Mouse (Mus musculus) cerebellum, adult 9-11 months (tissue): Measurements from ENCODE around the gene Scn11a.

Source experiments
- DNase-seq: peaks from one replicate; pipeline ENCODE4 v3.0.0; 2022

Scn11a gene

DNA sequence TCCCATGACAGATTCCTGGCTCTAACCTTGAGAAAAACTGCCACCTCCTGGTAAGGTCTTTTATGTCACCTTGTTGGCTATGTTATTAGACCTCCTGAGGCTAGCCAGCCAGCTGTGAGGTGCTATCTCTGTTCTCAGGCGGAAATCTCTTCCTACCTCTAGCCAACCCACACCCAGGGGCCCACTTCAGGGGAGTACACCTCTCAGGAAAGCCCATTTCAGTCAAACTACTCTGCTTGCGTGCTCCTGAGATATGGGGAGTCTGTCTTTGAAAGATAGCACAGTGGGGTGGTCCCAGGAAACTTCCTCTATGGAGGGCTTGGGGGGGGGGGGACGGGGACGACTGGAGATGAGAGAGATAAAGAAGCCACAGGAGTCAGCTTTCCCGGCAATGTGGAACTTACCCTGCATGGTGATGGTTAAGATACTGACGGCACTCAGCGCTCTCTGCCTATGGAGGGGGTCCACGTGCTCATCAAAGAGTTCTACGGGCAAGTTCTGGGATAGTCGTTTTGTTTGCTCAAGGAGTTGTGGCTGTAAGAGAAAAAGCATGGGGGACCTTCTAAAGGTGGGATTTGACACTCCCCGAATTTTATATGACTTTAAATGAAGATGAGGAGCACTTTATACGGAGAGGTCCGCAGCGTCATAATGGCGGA is 29.9 kb downstream of the Scn11a start:
- DNase-seq, result no peak

DNA sequence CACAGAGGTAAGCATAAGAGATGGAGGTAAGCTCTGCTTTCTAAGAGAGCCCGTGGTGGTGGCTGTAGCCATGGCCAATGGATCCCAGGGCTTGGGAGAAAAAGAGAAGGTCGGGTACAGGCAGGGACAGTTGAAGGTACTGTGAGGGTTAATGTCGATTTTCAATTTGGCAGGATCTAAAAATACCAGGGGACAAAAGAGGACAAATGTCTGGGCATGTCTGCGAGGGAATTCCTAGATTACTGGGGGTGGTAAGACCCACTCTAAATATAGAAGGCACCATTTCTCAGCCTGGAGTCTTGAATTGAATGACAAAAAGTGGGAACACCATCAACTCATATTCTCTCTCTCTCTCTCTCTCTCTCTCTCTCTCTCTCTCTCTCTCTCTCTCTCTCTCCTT is 30.8 kb downstream of the Scn11a start:
- DNase-seq, result no peak

DNA sequence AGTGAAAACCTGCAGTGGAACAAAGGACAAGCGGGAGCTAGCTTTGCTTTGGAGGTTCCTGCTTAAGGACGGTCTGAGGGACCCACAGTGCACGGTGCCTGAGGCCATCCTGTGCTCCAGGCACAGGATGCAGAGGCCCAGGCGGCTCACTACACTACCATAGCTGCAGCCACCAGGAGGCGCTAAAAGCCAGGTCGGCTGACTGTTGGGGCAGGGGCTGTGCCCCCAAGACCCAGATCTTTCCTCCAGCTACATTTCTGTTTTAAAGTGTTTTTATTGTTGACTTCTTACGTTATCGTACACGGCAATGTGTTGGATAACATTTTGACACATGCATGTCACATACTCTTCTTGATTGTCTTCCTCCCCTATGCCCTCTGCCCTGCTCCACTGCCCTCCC is 32.8 kb downstream of the Scn11a start:
- no peak for DNase-seq

DNA sequence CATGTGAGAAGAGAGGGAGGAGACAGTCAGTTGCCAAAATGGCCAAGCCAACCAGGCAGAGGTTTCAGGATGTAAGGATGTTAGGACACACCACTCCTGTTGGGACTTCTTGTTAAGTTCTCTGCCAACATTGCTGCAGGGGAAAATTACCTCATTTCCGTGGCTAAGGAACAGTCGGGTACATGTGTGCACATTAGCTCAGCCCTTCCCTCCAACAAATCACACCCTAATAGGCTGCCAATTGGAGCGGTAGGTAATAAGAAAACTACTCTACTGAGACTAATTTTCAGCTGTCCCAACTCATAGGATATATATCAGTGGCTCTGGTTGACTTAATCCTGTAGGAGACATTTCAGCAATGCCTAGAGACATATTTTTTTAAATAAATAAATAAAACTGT is 44.4 kb downstream of the Scn11a start:
- DNase-seq, result no peak

GRCm38 (mm10) chr9:119776661-119777060 is 48.6 kb downstream of the Scn11a start:
- no peak for DNase-seq

GRCm38 (mm10) chr9:119768585-119768984 is 56.7 kb downstream of the Scn11a start:
- no peak for DNase-seq

GRCm38 (mm10) chr9:119760226-119760625 is 65.0 kb downstream of the Scn11a start:
- no peak for DNase-seq

GRCm38 (mm10) chr9:119759457-119759856 is 65.8 kb downstream of the Scn11a start:
- no peak for DNase-seq

DNA sequence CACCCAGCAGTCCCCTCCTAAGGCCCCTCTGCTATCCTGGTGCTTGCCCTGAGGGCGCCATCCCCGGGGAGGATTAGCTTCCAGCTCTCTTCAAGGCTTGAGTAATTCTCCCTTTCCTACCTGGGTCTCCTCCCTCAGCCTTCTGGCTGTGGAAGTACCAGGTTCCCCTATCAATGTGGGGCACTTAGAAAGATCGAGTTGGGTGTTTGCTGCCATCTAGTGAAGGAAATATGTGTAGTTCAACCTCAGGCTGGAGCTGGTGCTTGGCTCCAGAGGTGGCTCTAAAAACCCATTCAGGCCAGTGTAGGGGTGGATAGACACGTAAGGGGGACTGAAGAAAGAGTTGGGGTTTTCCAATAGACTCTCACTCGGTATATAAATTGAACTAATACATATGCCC is 73.7 kb downstream of the Scn11a start:
- DNase-seq, result no peak

DNA sequence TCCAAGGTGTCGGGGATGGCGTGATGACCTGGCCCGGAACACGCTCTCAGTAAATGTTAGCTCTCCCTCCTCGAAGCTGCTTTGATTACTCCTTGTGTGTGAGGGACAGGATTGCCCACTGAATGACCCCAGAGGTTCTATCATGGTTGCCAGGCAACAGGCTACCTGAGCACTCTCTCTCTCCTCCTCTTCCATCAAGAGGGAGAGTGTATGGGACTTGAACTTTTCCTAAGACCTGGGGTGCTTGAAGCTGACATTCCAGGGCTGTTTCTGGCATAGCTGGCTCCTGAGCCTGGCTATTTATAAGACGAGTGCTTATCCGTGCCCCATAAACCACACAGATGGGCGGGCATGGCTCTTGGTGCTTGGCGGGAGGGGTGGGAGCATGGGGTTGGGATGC is 76.1 kb downstream of the Scn11a start:
- DNase-seq, result no peak

- DNase-seq, result no peak
Observed at GRCm38 (mm10) chr9:119743900-119744299, 81.4 kb downstream of the Scn11a start.

DNA sequence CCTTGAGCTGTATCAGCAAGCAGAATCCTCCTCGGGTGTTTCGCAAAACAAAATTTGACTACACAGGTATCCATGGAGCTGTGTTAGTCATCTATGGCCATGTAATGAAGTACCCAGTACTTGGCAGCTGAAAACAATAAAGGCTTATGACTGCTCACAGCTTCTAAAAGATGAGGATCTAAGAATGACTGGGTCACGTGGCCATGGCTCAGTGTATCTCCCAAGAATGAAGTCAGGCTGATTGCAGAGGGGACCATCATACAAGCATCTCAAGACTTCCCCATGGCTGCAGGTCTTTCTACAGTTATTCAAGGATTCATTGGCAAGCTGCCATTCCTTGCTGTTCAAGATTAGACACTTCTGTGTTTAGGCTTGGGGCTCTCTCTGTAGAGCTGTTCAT is 81.9 kb downstream of the Scn11a start:
- no peak for DNase-seq

DNA sequence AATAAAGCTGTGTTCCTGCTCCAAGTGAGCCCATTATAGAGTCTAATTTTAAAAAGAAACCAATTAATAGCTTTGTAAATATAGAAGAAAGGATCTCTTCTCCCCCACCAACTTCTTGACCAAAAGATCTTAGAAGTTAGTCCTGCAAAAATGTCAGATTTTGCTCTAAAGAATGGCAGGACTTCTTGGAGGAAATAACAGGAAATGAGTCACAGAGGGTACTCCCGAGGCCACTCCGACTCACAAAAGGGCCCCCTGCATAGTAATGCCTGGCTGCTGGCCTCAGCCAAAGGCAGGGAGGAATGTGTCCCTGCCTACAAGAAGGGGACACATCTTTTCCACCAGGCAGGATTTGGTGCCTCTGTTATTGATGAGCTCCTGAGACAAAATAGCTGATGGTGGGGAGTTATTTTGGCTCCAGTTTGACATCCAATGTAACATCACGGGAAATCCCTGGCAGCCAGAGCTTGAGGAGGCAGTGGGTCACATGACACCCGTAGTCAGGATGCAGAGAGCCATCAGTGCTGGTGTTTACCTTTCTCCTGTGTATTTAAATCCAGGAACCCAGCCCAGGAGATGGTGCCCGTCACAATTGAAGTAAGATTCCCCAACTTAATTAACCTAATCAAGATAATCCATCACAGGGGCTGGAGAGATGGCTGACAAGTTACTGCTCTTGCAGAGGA is 84.0 kb downstream of the Scn11a start:
- no peak for DNase-seq

DNA sequence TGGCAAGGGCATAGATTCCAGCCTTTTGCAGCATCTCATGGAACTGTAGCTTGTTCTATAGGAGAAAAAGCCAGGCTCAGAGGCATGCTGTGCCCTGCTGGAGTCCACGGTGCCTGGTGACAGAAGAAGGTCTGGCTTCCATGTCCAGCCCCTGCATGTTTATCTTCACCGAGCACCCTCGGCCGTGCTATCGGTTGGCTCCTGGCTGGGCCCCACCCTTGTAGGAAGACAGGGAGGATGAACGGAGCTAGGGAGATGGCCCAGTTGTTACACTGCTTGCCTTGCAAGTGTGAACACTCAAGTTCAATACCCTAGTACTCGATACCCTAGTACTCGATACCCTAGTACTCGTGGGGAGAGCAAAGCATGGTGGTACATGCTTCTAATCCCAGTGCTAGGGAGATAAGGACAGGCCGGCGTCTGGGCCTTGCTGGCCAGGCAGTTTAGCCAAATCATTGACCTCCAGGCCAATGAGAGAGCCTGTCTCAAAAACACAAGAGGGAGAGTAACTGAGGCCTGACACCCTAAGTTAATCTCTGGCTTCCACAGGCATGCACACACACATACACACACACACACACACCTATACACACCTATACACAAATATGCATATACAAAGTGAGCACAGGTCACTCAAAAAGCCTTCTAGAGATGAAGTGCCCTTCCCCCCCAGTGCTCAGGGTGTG is 96.7 kb downstream of the Scn11a start:
- no peak for DNase-seq

- no peak for DNase-seq
Observed at GRCm38 (mm10) chr9:119726990-119727389, 98.3 kb downstream of the Scn11a start.

- no peak for DNase-seq
Observed at GRCm38 (mm10) chr9:119725293-119725862, 99.9 kb downstream of the Scn11a start.

- DNase-seq, result no peak
Observed at GRCm38 (mm10) chr9:119719222-119719621, 106.0 kb downstream of the Scn11a start, which contains the start of gene Scn10a. TSS of gene Scn10a (minus strand) at chr9:119719322.

GRCm38 (mm10) chr9:119706700-119707099 is 118.6 kb downstream of the Scn11a start:
- DNase-seq, result no peak
